Mouse (Mus musculus) adrenal gland, adult 2 months (tissue): ENCODE measurements around the gene Vmn2r92. TPM values are rescaled to one million over a fixed set of nuclear protein-coding genes. Genes with fewer than 3 reads are reported as not detected.
"Not testable (repeated sequence)": the region's sequence is repeated elsewhere in the genome, so short reads cannot be mapped to it uniquely, and the experiment has no call there.

Experiments
- DNase-seq: peaks from one replicate; pipeline ENCODE4 v3.0.0; 2021
- long read RNA-seq: library from polyadenylated mRNA; stranded (forward); transcript quantifications from one replicate; pipeline ENCODE4 v2.0.0, GENCODE M21; 2021
- polyA plus RNA-seq: library from polyadenylated mRNA; depleted of rRNA; stranded (reverse); fragments of >200 nt; gene quantifications from 2 replicates; pipeline ENCODE4 v1.2.3, GENCODE M21; 2012; rRNA removed
- total RNA-seq, 2 experiments: library from RNA; stranded (reverse); gene quantifications; 2 replicates each; pipeline ENCODE4 v1.2.3; 2021

Vmn2r92 gene
- total RNA-seq (not detected), polyA plus RNA-seq (not detected in 2 replicates)
- long read RNA-seq, result 0 reads

GRCm38 (mm10) chr17:18151587-18151986 is at the start of gene Vmn2r92:
Vmn2r92 (plus strand) TSS chr17:18151887.
- DNase-seq, result not testable (repeated sequence)

GRCm38 (mm10) chr17:18102265-18102664 is 49.4 kb upstream of the Vmn2r92 start:
- DNase-seq, result not testable (repeated sequence)

DNA sequence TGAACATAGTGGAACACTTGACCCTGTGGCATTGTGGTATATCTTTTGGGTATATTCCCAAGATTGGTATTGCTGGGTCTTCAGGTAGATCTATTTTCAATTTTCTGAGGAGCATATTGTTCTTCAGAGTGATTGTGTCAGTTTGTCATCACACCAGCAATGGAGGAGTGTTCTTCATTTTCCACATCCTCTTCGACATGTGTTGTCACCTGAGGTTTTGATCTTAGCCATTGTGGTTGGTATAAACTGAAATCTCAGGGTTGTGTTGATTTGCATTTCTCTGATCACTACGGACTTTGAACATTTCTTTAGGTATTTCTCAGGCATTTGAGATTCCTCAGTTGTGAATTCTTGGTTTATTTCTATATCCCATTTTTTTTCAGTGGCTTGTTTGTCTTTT is 9.5 kb downstream of the Vmn2r92 start:
- DNase-seq, result not testable (repeated sequence)

DNA sequence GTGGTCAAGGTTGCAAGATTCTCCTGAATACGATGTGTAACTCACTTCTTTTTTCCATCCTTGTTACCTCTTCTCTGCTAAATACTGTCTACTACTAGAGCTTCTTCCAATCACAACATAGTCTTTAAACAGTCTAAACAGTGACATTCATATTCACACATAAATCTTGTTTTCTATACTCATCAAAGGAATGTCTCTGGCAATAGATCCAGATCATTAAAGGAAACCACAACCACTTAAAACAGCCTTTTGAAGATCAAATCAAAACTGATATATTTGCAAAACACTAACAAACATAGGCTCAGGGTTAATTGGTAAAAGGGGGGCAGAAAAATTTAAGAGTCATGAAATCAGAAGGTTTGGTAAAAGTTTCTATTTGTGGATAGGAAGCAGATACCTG is 38.0 kb downstream of the Vmn2r92 start:
- DNase-seq, result no peak

DNA sequence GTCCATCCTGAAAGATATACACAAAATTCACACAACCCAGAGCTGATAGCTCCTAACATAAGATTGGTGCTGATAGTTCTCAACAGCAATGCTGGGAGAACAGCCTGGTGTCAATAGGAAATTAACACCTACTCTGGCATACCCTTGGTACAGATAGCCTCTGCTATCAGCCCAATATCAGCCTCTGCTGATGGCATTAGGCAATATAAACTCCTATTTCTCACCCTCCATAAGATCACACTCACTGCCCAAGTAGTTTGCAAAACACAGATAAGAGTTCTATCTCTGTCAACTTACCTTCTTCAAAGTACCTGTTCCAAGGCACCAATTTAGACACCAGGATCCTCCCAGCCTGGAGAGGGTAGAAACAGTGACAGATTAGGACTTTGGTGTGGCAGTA is 69.6 kb downstream of the Vmn2r92 start:
- DNase-seq, result no peak

- DNase-seq, result no peak
Measured at GRCm38 (mm10) chr17:18231996-18232395, 80.3 kb downstream of the Vmn2r92 start.

GRCm38 (mm10) chr17:18236931-18237330 is 85.2 kb downstream of the Vmn2r92 start:
- DNase-seq, result no peak

Other genes starting within 250 kb of the Vmn2r92 start
- gene Fpr-rs4, start 130.2 kb upstream of the Vmn2r92 start, total RNA-seq, result not detected
- gene Fpr-rs4, start 130.2 kb upstream of the Vmn2r92 start, polyA plus RNA-seq, result not detected in 2 replicates
- gene Vmn2r124, start 102.5 kb upstream of the Vmn2r92 start, total RNA-seq, result not detected
- gene Vmn2r124, start 102.5 kb upstream of the Vmn2r92 start, polyA plus RNA-seq, result not detected in 2 replicates
- not detected for gene Vmn2r91, start 66.9 kb upstream of the Vmn2r92 start, total RNA-seq
- not detected in 2 replicates for gene Vmn2r91, start 66.9 kb upstream of the Vmn2r92 start, polyA plus RNA-seq
- gene Vmn2r94, start 125.9 kb downstream of the Vmn2r92 start, total RNA-seq, result not detected
- gene Vmn2r94, start 125.9 kb downstream of the Vmn2r92 start, polyA plus RNA-seq, result not detected in 2 replicates
- gene Vmn2r93, start 146.2 kb downstream of the Vmn2r92 start, total RNA-seq, result not detected
- gene Vmn2r93, start 146.2 kb downstream of the Vmn2r92 start, polyA plus RNA-seq, result not detected in 2 replicates